ENCODE assay signal across 9 mouse cellular contexts in genomic region chr5:134617071-134617470, GRCm38 (mm10). TPM values are rescaled to one million over a fixed set of nuclear protein-coding genes. Genes with fewer than 3 reads are reported as not detected.
DNase-seq lines count a peak whose midpoint lies in the region; ATAC-seq and TF ChIP-seq lines count a peak whose summit lies in the region.
"Had no signal": no experiment of that assay in that cellular context is flagged by ENCODE, and none has a peak within 500 bp of the region (broad histone marks: within the 10 kb centered on the region; RNA-seq: fewer than 3 reads in every experiment).

No protein-coding gene starts in this region.

- H3K4me1 ChIP-seq in hindbrain, postnatal 0 days (ENCODE audit: insufficient read depth, low read length) = no peaks in the 10 kb centered on the region
- no peaks in the 10 kb centered on the region for H3K4me1 ChIP-seq in hindbrain, embryonic 14.5 days (replicated peaks; ENCODE audit: control insufficient read depth, insufficient read depth, low read length)
- H3K4me1 ChIP-seq: limb, embryonic 13.5 days had no signal

- no peak overlapping the region for H3ac ChIP-seq in myocyte (ENCODE audit: control insufficient read depth, insufficient read length)

- H3K4me2 ChIP-seq in hindbrain, postnatal 0 days (ENCODE audit: low read depth, low read length) = no peak overlapping the region
- no peak overlapping the region for H3K4me2 ChIP-seq in hindbrain, embryonic 14.5 days (replicated peaks)
- H3K4me2 ChIP-seq in myocyte (ENCODE audit: low read depth) = no peak overlapping the region
- H3K4me2 ChIP-seq: limb, embryonic 13.5 days had no signal

- H3K27ac ChIP-seq in hindbrain, postnatal 0 days = no peak overlapping the region
- no peak overlapping the region for H3K27ac ChIP-seq in hindbrain, embryonic 14.5 days
- H3K27ac ChIP-seq: limb, embryonic 13.5 days had no signal

- no peak overlapping the region for H3K4me3 ChIP-seq in hindbrain, postnatal 0 days (ENCODE audit: low read length)
- no peak overlapping the region for H3K4me3 ChIP-seq in hindbrain, embryonic 14.5 days (replicated peaks; ENCODE audit: low read length)
- H3K4me3 ChIP-seq in myocyte = no peak overlapping the region
- H3K4me3 ChIP-seq: limb, embryonic 13.5 days had no signal

- intact Hi-C loops in heart, postnatal 25 days (cut with DNase I) = loop anchor here (1.0 kb wide), 1 partner anchor 123 kb away; no protein-coding TSS in a partner anchor
- intact Hi-C loops in left cerebral cortex, postnatal 36 days (cut with DNase I) = no loop called here

- no peaks in the 10 kb centered on the region for H3K9me3 ChIP-seq in hindbrain, postnatal 0 days (ENCODE audit: low read length)
- no peaks in the 10 kb centered on the region for H3K9me3 ChIP-seq in hindbrain, embryonic 14.5 days (ENCODE audit: control insufficient read depth, low read length)
- H3K9me3 ChIP-seq: limb, embryonic 13.5 days had no signal

- peaks cover 30% of the 10 kb centered on the region for H3K36me3 ChIP-seq in hindbrain, postnatal 0 days (ENCODE audit: insufficient read depth, low read length)
- peaks cover 66% of the 10 kb centered on the region for H3K36me3 ChIP-seq in hindbrain, embryonic 14.5 days (replicated peaks; ENCODE audit: control insufficient read depth, insufficient read depth)
- peaks cover 33% of the 10 kb centered on the region for H3K36me3 ChIP-seq in myocyte (ENCODE audit: control insufficient read depth, insufficient read depth)

- TF ChIP-seq POLR2A in myocyte (IDR thresholded peaks at IDR 0.05; ENCODE audit: insufficient read length, low read depth) = no peak

- no peak for ATAC-seq in hindbrain, postnatal 0 days
- no peak for ATAC-seq in hindbrain, embryonic 14.5 days (ENCODE audit: low FRiP score)

- H3K27me3 ChIP-seq in hindbrain, postnatal 0 days (ENCODE audit: insufficient read depth, low read length) = no peaks in the 10 kb centered on the region
- H3K27me3 ChIP-seq in hindbrain, embryonic 14.5 days (ENCODE audit: control insufficient read depth, insufficient read depth, low read length) = no peaks in the 10 kb centered on the region
- H3K27me3 ChIP-seq in myocyte (ENCODE audit: control insufficient read depth, insufficient read depth, insufficient read length) = no peaks in the 10 kb centered on the region
- H3K27me3 ChIP-seq: limb, embryonic 13.5 days had no signal

- no peaks in the 10 kb centered on the region for H3K79me2 ChIP-seq in myocyte (ENCODE audit: control insufficient read depth, insufficient read depth)

- H3K9ac ChIP-seq in hindbrain, postnatal 0 days (replicated peaks; ENCODE audit: low read length) = no peak overlapping the region
- H3K9ac ChIP-seq in hindbrain, embryonic 14.5 days = no peak overlapping the region
- H3K9ac ChIP-seq: limb, embryonic 13.5 days had no signal

- DNase-seq in hindbrain, postnatal 0 days (ENCODE audit: low spot score) = peak; percentile 18
- DNase-seq in hindbrain, embryonic 14.5 days (ENCODE audit: low spot score) = no peak
- DNase-seq in adrenal gland, adult 2 months = peak; percentile 78
- peak; percentile 63 for DNase-seq in embryo, embryonic 10 days (ENCODE audit: low spot score)
- peak; percentile 26 for DNase-seq in heart, postnatal 25 days (ENCODE audit: low spot score)
- DNase-seq in left cerebral cortex, postnatal 36 days (ENCODE audit: low spot score in 2 of 2) = peak; percentile 49 to 67
- DNase-seq in testis, postnatal 10 days (ENCODE audit: low spot score) = peak; percentile 78

- 55% methylated on average over 3 of the region's 3 CpGs for WGBS in hindbrain, postnatal 0 days
- 62% methylated on average over 3 of the region's 3 CpGs for WGBS in hindbrain, embryonic 14.5 days

- TF ChIP-seq CTCF in hindbrain, postnatal 0 days (IDR thresholded peaks at IDR 0.05; ENCODE audit: low read depth) = peak; percentile 83

TF ChIP-seq in myocyte, 11 proteins besides CTCF, POLR2A, EP300 and RAD21:
- peak; percentile 74 for TF ChIP-seq POLR2AphosphoS2 (IDR thresholded peaks at IDR 0.05; ENCODE audit: insufficient read length, low read depth)
- TF ChIP-seq TCF12 (IDR thresholded peaks at IDR 0.05; ENCODE audit: insufficient read depth, poor library complexity, severe bottlenecking) = no peak
- no peak for TF ChIP-seq USF1 (IDR thresholded peaks at IDR 0.05; ENCODE audit: low read depth)
- TF ChIP-seq MYOG (IDR thresholded peaks at IDR 0.05; ENCODE audit: control insufficient read depth in 1 of 3, insufficient read depth in 1 of 3, insufficient read length in 2 of 3, low read depth in 2 of 3) = no peak
- TF ChIP-seq CEBPB (IDR thresholded peaks at IDR 0.05; ENCODE audit: insufficient read depth, poor library complexity, severe bottlenecking) = no peak

RNA-seq across cellular contexts. Expression of gene Lat2, which starts 2.2 kb away (rescaled TPM):
- total RNA-seq in hindbrain, postnatal 0 days (2014; rRNA removed) = 0.93 and 2.8 TPM in 2 replicates
- 1.6 and 4.8 TPM in 2 replicates for polyA plus RNA-seq in hindbrain, postnatal 0 days (2015; fragmentation: Nextera tagmentation; extraction: Ambion mirVana)
- polyA plus RNA-seq in hindbrain, embryonic 14.5 days (2014; fragmentation: Nextera tagmentation; extraction: Ambion mirVana) = 1.1 and 1.5 TPM in 2 replicates
- 1 to 10 TPM; 2.8 to 6.3 TPM for total RNA-seq in adrenal gland, adult 2 months (2021)
- 1.9 and 2.7 TPM in 2 replicates for polyA plus RNA-seq in adrenal gland, adult 2 months (2012; rRNA removed)
- total RNA-seq in heart, postnatal 25 days (2021) = 1 to 10 TPM; 1.7 to 2.0 TPM
- 1 to 10 TPM; 2.1 to 2.8 TPM for total RNA-seq in left cerebral cortex, postnatal 36 days (2021)
- polyA plus RNA-seq in myocyte (2012; fragmentation: generic; extraction: Trizol) = 0.59 TPM

RNA-seq across cellular contexts. Expression of gene Eif4h, which starts 22.2 kb away (rescaled TPM):
- total RNA-seq in hindbrain, postnatal 0 days (2014; rRNA removed) = 472 and 489 TPM in 2 replicates
- 298 and 304 TPM in 2 replicates for polyA plus RNA-seq in hindbrain, postnatal 0 days (2015; fragmentation: Nextera tagmentation; extraction: Ambion mirVana)
- 329 and 343 TPM in 2 replicates for polyA plus RNA-seq in hindbrain, embryonic 14.5 days (2014; fragmentation: Nextera tagmentation; extraction: Ambion mirVana)
- 100 to 1,000 TPM; 243 to 252 TPM for total RNA-seq in adrenal gland, adult 2 months (2021)
- polyA plus RNA-seq in adrenal gland, adult 2 months (2012; rRNA removed) = 186 and 212 TPM in 2 replicates
- total RNA-seq in heart, postnatal 25 days (2021) = 100 to 1,000 TPM; 135 to 146 TPM
- total RNA-seq in left cerebral cortex, postnatal 36 days (2021) = 100 to 1,000 TPM; 317 to 353 TPM
- 293 TPM for polyA plus RNA-seq in myocyte (2012; fragmentation: generic; extraction: Trizol)

RNA-seq across cellular contexts. Expression of gene Rfc2, which starts 35.9 kb away (rescaled TPM):
- 50.9 and 76.3 TPM in 2 replicates for total RNA-seq in hindbrain, postnatal 0 days (2014; rRNA removed)
- polyA plus RNA-seq in hindbrain, postnatal 0 days (2015; fragmentation: Nextera tagmentation; extraction: Ambion mirVana) = 164 and 168 TPM in 2 replicates
- polyA plus RNA-seq in hindbrain, embryonic 14.5 days (2014; fragmentation: Nextera tagmentation; extraction: Ambion mirVana) = 174 and 178 TPM in 2 replicates
- 10 to 100 TPM; 40.0 to 48.4 TPM for total RNA-seq in adrenal gland, adult 2 months (2021)
- polyA plus RNA-seq in adrenal gland, adult 2 months (2012; rRNA removed) = 25.2 and 29.5 TPM in 2 replicates
- 10 to 100 TPM; 24.8 TPM for total RNA-seq in heart, postnatal 25 days (2021)
- 10 to 100 TPM; 54.7 to 66.9 TPM for total RNA-seq in left cerebral cortex, postnatal 36 days (2021)
- polyA plus RNA-seq in myocyte (2012; fragmentation: generic; extraction: Trizol) = 69.3 TPM

RNA-seq across cellular contexts. Expression of gene Syna, which starts 57.1 kb away (rescaled TPM):
- total RNA-seq in hindbrain, postnatal 0 days (2014; rRNA removed) = not detected in 2 replicates
- polyA plus RNA-seq in hindbrain, postnatal 0 days (2015; fragmentation: Nextera tagmentation; extraction: Ambion mirVana) = 0.81 TPM in 2 replicates
- 0.25 and 0.39 TPM in 2 replicates for polyA plus RNA-seq in hindbrain, embryonic 14.5 days (2014; fragmentation: Nextera tagmentation; extraction: Ambion mirVana)
- total RNA-seq in adrenal gland, adult 2 months (2021) = not detected
- polyA plus RNA-seq in adrenal gland, adult 2 months (2012; rRNA removed) = 0.04 TPM in 1 of 2 replicates, not detected in the other
- total RNA-seq in heart, postnatal 25 days (2021) = not detected
- total RNA-seq in left cerebral cortex, postnatal 36 days (2021) = under 1 TPM; 0.15 to 0.18 TPM
- 0.19 TPM for polyA plus RNA-seq in myocyte (2012; fragmentation: generic; extraction: Trizol)
